Mouse (Mus musculus) spleen, adult 2 months (tissue): ENCODE data around the gene Ikzf1.

Experiments
- CTCF ChIP-seq: fragments of 200-500 bp; IDR thresholded peaks from 2 replicates; pipeline ENCODE4 v1.5.1; 2011; ENCODE audit warnings: mild to moderate bottlenecking, inconsistent platforms; ENCODE audit not compliant: insufficient read depth, insufficient read length, insufficient replicate concordance; ENCODE audit errors: extremely low read depth
- POLR2A ChIP-seq: fragments of 200-500 bp; IDR thresholded peaks from 2 replicates; pipeline ENCODE4 v1.6.1; 2011; ENCODE audit warnings: low read depth, low read length, inconsistent platforms

DNA sequence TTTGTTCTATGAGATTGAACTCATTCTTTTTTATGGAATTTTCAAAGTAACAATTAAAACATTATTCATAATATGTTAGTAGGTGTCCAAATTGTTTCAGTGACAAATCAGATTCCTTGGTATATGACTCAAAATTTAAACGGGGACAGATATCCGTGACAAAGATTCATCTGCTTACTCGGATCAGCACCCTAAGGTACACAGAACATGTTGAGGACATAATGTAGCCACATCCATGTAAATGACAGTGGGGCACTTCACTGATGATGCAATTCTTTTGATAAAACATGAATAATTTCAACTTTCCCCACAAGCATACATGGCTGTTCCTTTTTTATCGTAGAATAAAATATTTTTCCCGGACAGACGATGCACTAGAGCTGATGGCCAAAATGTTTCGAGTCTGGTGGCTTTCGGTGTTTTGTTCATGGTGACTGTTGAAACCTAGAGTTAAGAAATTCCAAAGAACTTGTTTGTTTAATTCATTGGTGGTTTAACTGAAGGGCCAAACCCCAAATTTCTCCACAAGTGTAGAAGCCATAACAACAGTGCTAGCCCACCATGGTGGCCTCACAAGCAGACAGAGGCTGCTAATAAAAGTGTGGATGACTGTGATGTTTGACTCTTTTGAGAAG is 2.9 kb downstream of the Ikzf1 start:
- TF ChIP-seq CTCF (no peak), POLR2A (no peak)
